Mouse (Mus musculus) stomach, postnatal 0 days (tissue): Measurements from ENCODE around the gene Parvb. TPM values are rescaled to one million over a fixed set of nuclear protein-coding genes. Genes with fewer than 3 reads are reported as not detected.

ENCODE experiments used
- ATAC-seq: fragments of 200-750 bp; cut with Nextera tagmentation; 2 replicates; pipeline ENCODE4 v1.8.0; 2017; ENCODE audit not compliant: low FRiP score, low TSS enrichment
- DNase-seq: peaks from one replicate; pipeline ENCODE4 v3.0.0-alpha.2; 2016; ENCODE audit warnings: low spot score
- H3K27ac ChIP-seq: fragments of 300-500 bp; sonication (generic); replicated peaks from 2 replicates; pipeline ENCODE4 v1.5.1; 2014; ENCODE audit warnings: mild to moderate bottlenecking, control low read depth
- H3K27me3 ChIP-seq: fragments of 300-500 bp; sonication (generic); 2 replicates; pipeline ENCODE4 v1.6.1; 2014; ENCODE audit warnings: low read length; ENCODE audit not compliant: control insufficient read depth, insufficient read depth
- H3K36me3 ChIP-seq: fragments of 300-500 bp; sonication (generic); 2 replicates; pipeline ENCODE4 v1.6.1; 2014; ENCODE audit warnings: low read length, mixed read lengths; ENCODE audit not compliant: control insufficient read depth, insufficient read depth
- H3K4me1 ChIP-seq: fragments of 300-500 bp; sonication (generic); replicated peaks from 2 replicates; pipeline ENCODE4 v1.6.1; 2014; ENCODE audit warnings: antibody characterized with exemption; ENCODE audit not compliant: control insufficient read depth, insufficient read depth
- H3K4me2 ChIP-seq: fragments of 300-500 bp; sonication (generic); replicated peaks from 2 replicates; pipeline ENCODE4 v1.6.1; 2014; ENCODE audit warnings: low read depth, mild to moderate bottlenecking, control low read depth, moderate library complexity
- H3K4me3 ChIP-seq: fragments of 300-500 bp; sonication (generic); 2 replicates; pipeline ENCODE4 v1.5.1; 2014; ENCODE audit warnings: low read depth, low read length, control low read depth
- H3K9ac ChIP-seq: fragments of 300-500 bp; sonication (generic); 2 replicates; pipeline ENCODE4 v1.6.1; 2014; ENCODE audit warnings: mild to moderate bottlenecking, low read length, control low read depth, mixed read lengths
- H3K9me3 ChIP-seq: fragments of 300-500 bp; sonication (generic); 2 replicates; pipeline ENCODE4 v1.6.1; 2016; ENCODE audit warnings: low read length; ENCODE audit not compliant: control insufficient read depth
- CTCF ChIP-seq: IDR thresholded peaks from 2 replicates; pipeline ENCODE4 v1.5.1; 2016; ENCODE audit warnings: antibody characterized with exemption, low read depth, mild to moderate bottlenecking, moderate library complexity
- EP300 ChIP-seq: optimal IDR thresholded peaks from 2 replicates; pipeline ENCODE3; 2016; ENCODE audit warnings: antibody characterized with exemption
- WGBS: fragments of 180-500 bp; shearing (Covaris S2); extraction: QIAGEN DNeasy Blood & Tissue Kit; methylation state at CpG from one replicate; pipeline ENCODE4 v1.1.7; 2014; 5-methylcytosine and 5-hydroxymethylcytosine counted together
- polyA plus RNA-seq: library from polyadenylated mRNA; unstranded; fragments of >200 nt; fragmentation: Nextera tagmentation; extraction: Ambion mirVana; gene quantifications from 2 replicates; pipeline ENCODE4 v1.2.1, GENCODE M21; 2015

Gene Parvb
- polyA plus RNA-seq, 1 experiment from 2014 or later, result 1.1 TPM

GRCm38 (mm10) chr15:84246195-84246594 lies 14.4 kb downstream of the Parvb start:
- H3K27me3 ChIP-seq, result no peaks in the 10 kb centered on the region
- DNase-seq (no peak), ATAC-seq (no peak)
- no peak overlapping the region for H3K27ac ChIP-seq
- H3K4me1 ChIP-seq, result no peaks in the 10 kb centered on the region
- no peaks in the 10 kb centered on the region for H3K9me3 ChIP-seq
- H3K4me2 ChIP-seq, result no peak overlapping the region
- TF ChIP-seq EP300, result no peak
- TF ChIP-seq CTCF, result no peak
- H3K9ac ChIP-seq, result no peak overlapping the region
- H3K4me3 ChIP-seq, result no peak overlapping the region
- H3K36me3 ChIP-seq, result no peaks in the 10 kb centered on the region
- WGBS, result 92% methylated on average over 6 of the region's 6 CpGs

DNA sequence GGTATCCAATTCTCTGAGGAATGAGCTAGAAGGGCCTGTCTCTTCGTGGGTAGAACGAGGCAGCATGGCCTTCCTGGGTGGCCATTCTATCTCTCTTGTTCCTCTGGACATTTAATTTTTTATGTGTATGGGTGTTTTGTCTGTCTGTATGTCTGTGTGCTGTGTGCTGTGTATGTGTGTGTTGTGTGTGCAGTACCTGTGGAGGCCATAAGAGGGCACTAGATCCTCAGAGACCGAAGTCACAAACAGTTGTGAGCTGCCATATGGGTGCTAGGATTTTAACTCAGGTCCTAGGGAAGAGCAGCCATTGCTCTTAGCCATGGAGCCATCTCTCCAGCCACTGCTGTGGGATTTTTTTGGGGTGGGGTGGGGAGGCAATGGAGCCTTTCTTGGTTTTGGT lies 15.5 kb downstream of the Parvb start:
- Histone ChIP-seq H3K9me3 (no peaks in the 10 kb centered on the region), H3K27ac (no peak overlapping the region), H3K9ac (no peak overlapping the region), H3K4me2 (no peak overlapping the region), H3K36me3 (no peaks in the 10 kb centered on the region), H3K27me3 (no peaks in the 10 kb centered on the region), H3K4me3 (no peak overlapping the region), H3K4me1 (no peaks in the 10 kb centered on the region)
- 91% methylated on average over 3 of the region's 3 CpGs for WGBS
- ATAC-seq (no peak), DNase-seq (no peak)
- TF ChIP-seq CTCF (peak; percentile 21; the same call in 1 of the 2 replicates), EP300 (no peak)

DNA sequence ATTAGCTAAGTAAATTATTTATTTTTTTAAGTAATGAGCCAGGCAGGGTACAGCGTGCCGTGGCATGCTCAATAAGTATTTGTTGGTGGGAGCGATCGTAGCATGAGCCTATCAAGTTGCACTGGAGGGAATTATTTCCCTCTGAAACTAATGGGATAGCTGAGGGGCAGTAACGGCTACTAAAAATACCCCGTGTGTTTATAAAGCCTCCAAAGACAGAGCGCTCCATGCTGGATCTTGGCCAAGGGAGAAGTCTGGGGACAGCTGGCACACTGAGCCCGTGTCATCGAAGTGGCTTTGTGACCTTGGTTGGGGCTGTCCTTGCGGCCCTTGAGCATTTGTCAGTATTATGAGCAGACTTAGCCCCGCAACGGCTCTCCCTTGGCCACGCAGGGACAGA lies 19.4 kb downstream of the Parvb start:
- WGBS, result 37% methylated on average over 13 of the region's 13 CpGs
- Histone ChIP-seq H3K4me3 (no peak overlapping the region), H3K27ac (no peak overlapping the region), H3K36me3 (no peaks in the 10 kb centered on the region), H3K27me3 (no peaks in the 10 kb centered on the region), H3K9ac (peak overlapping the region; percentile 13; the same call in 1 of the 2 replicates), H3K9me3 (no peaks in the 10 kb centered on the region), H3K4me2 (no peak overlapping the region), H3K4me1 (no peaks in the 10 kb centered on the region)
- no peak for ATAC-seq
- no peak for DNase-seq
- TF ChIP-seq CTCF (no peak), EP300 (no peak)

DNA sequence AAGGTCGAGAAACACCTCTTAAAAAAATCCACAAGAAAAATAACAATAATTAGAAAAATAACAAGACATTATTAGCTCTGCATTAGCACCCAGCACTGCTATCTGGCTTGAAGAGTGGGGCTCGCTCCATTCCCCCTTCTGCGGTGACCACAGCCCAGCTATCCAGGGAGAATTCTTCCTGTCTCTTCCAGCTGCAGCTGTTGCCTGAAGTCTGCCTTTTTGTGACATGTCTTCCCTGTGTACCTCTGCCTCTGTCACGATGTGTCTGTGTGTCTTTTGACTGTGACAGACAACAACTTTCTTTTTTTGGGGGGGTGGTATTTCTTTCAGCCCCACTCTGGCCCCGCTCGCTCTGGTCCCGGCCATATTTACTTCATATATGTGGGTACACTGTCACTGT lies 20.8 kb downstream of the Parvb start:
- Histone ChIP-seq H3K9me3 (no peaks in the 10 kb centered on the region), H3K27me3 (no peaks in the 10 kb centered on the region), H3K9ac (no peak overlapping the region), H3K36me3 (no peaks in the 10 kb centered on the region), H3K4me1 (no peaks in the 10 kb centered on the region), H3K4me3 (no peak overlapping the region), H3K27ac (no peak overlapping the region), H3K4me2 (no peak overlapping the region)
- no peak for DNase-seq
- no peak for ATAC-seq
- 91% methylated on average over 7 of the region's 7 CpGs for WGBS
- TF ChIP-seq CTCF (no peak), EP300 (no peak)

GRCm38 (mm10) chr15:84253757-84254156 lies 21.9 kb downstream of the Parvb start:
- DNase-seq, result no peak
- WGBS, result 37% methylated on average over 11 of the region's 11 CpGs
- Histone ChIP-seq H3K4me3 (no peak overlapping the region), H3K27ac (no peak overlapping the region), H3K4me1 (no peaks in the 10 kb centered on the region), H3K9me3 (no peaks in the 10 kb centered on the region), H3K9ac (no peak overlapping the region), H3K4me2 (no peak overlapping the region), H3K27me3 (no peaks in the 10 kb centered on the region), H3K36me3 (no peaks in the 10 kb centered on the region)
- TF ChIP-seq EP300, result no peak
- TF ChIP-seq CTCF, result no peak
- ATAC-seq, result no peak; the same call in 1 of the 2 replicates

DNA sequence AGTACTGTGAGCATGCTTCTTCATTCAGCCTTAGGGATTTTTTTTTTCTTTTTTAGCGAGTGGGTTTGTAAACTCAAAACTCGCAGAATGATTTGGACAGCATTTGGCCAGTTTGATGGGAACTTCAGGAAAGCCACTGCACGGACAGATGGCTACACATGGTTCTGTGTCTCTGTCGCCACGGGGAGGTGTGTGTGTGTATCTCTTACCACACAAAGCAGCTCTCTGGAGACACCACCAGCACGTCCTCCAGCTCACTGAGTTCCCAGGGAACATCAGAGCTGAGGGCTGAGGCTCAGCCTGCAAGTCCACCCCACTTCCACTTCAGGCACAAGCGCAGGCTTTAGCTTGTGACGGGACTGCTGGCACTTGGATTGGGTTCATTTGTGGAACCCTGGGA lies 22.5 kb downstream of the Parvb start:
- H3K4me1 ChIP-seq, result no peaks in the 10 kb centered on the region
- no peak overlapping the region for H3K9ac ChIP-seq
- no peak for ATAC-seq
- TF ChIP-seq EP300 (no peak), CTCF (no peak)
- H3K27ac ChIP-seq, result no peak overlapping the region
- 43% methylated on average over 8 of the region's 8 CpGs for WGBS
- no peaks in the 10 kb centered on the region for H3K9me3 ChIP-seq
- H3K4me3 ChIP-seq, result no peak overlapping the region
- no peaks in the 10 kb centered on the region for H3K27me3 ChIP-seq
- DNase-seq, result no peak
- H3K4me2 ChIP-seq, result no peak overlapping the region
- H3K36me3 ChIP-seq, result no peaks in the 10 kb centered on the region
